Mouse (Mus musculus): Measurements from ENCODE around the gene Hlcs. TPM values are rescaled to one million over a fixed set of nuclear protein-coding genes. Genes with fewer than 3 reads are reported as not detected.
A peak's percentile ranks its signal among the peaks of the same experiment; 100 is the strongest.

The Hlcs gene
- polyA plus RNA-seq, 1 experiment from 2014 or later = 12.5 TPM

- H3K27ac ChIP-seq (ENCODE audit: low read depth, low read length) = no peak overlapping the region
- H3K4me1 ChIP-seq (ENCODE audit: control insufficient read depth, insufficient read depth, low read length) = 0 out of 2 replicates have a peak, but pooled peaks cover 4% of the 10 kb centered on the region
- no peak overlapping the region for H3K4me3 ChIP-seq (ENCODE audit: low read length)
- H3K36me3 ChIP-seq (ENCODE audit: control insufficient read depth, insufficient read depth, low read length) = no peaks in the 10 kb centered on the region
- WGBS = 88% methylated on average over 21 of the region's 21 CpGs
- H3K9ac ChIP-seq (ENCODE audit: low read depth, low read length) = no peak overlapping the region
- no peaks in the 10 kb centered on the region; the same call in 1 of the 2 replicates for H3K27me3 ChIP-seq (ENCODE audit: control insufficient read depth, insufficient read depth, low read length)
- ATAC-seq (ENCODE audit: low FRiP score, low TSS enrichment) = no peak
- H3K9me3 ChIP-seq (ENCODE audit: control insufficient read depth, low read length) = no peaks in the 10 kb centered on the region
- H3K4me2 ChIP-seq (replicated peaks; ENCODE audit: low read depth, low read length) = no peak overlapping the region
Observed at GRCm38 (mm10) chr16:94176997-94177857, 136.1 kb downstream of the Hlcs start.

- no peak overlapping the region for H3K27ac ChIP-seq (ENCODE audit: low read depth, low read length)
- H3K4me3 ChIP-seq (ENCODE audit: low read length) = no peak overlapping the region
- H3K36me3 ChIP-seq (ENCODE audit: control insufficient read depth, insufficient read depth, low read length) = no peaks in the 10 kb centered on the region
- WGBS = 65% methylated on average over 7 of the region's 7 CpGs
- H3K9ac ChIP-seq (ENCODE audit: low read depth, low read length) = no peak overlapping the region
- no peaks in the 10 kb centered on the region; the same call in 1 of the 2 replicates for H3K27me3 ChIP-seq (ENCODE audit: control insufficient read depth, insufficient read depth, low read length)
- no peak for ATAC-seq (ENCODE audit: low FRiP score, low TSS enrichment)
- H3K9me3 ChIP-seq (ENCODE audit: control insufficient read depth, low read length) = no peaks in the 10 kb centered on the region
- 0 out of 2 replicates have a peak, but pooled peaks cover 4% of the 10 kb centered on the region for H3K4me1 ChIP-seq (ENCODE audit: control insufficient read depth, insufficient read depth, low read length)
- H3K4me2 ChIP-seq (replicated peaks; ENCODE audit: low read depth, low read length) = no peak overlapping the region
Observed at GRCm38 (mm10) chr16:94175366-94175986, 137.9 kb downstream of the Hlcs start.

GRCm38 (mm10) chr16:94173361-94173760, 140.0 kb downstream of the Hlcs start:
- ATAC-seq (ENCODE audit: low FRiP score, low TSS enrichment) = no peak
- Histone ChIP-seq H3K27me3 (ENCODE audit: control insufficient read depth, insufficient read depth, low read length) (no peaks in the 10 kb centered on the region), H3K4me2 (replicated peaks; ENCODE audit: low read depth, low read length) (no peak overlapping the region), H3K36me3 (ENCODE audit: control insufficient read depth, insufficient read depth, low read length) (no peaks in the 10 kb centered on the region), H3K27ac (ENCODE audit: low read depth, low read length) (no peak overlapping the region), H3K9ac (ENCODE audit: low read depth, low read length) (no peak overlapping the region), H3K9me3 (ENCODE audit: control insufficient read depth, low read length) (no peaks in the 10 kb centered on the region), H3K4me1 (ENCODE audit: control insufficient read depth, insufficient read depth, low read length) (no peaks in the 10 kb centered on the region), H3K4me3 (ENCODE audit: low read length) (no peak overlapping the region)
- WGBS = 88% methylated on average over 1 of the region's 1 CpGs

- ATAC-seq (ENCODE audit: low FRiP score, low TSS enrichment) = no peak
- no peak overlapping the region for H3K9ac ChIP-seq (ENCODE audit: low read depth, low read length)
- WGBS = 61% methylated on average over 4 of the region's 4 CpGs
- H3K9me3 ChIP-seq (ENCODE audit: control insufficient read depth, low read length) = no peaks in the 10 kb centered on the region
- H3K27me3 ChIP-seq (ENCODE audit: control insufficient read depth, insufficient read depth, low read length) = no peaks in the 10 kb centered on the region
- H3K4me1 ChIP-seq (ENCODE audit: control insufficient read depth, insufficient read depth, low read length) = no peaks in the 10 kb centered on the region
- H3K36me3 ChIP-seq (ENCODE audit: control insufficient read depth, insufficient read depth, low read length) = no peaks in the 10 kb centered on the region
- no peak overlapping the region for H3K27ac ChIP-seq (ENCODE audit: low read depth, low read length)
- no peak overlapping the region for H3K4me2 ChIP-seq (replicated peaks; ENCODE audit: low read depth, low read length)
- H3K4me3 ChIP-seq (ENCODE audit: low read length) = no peak overlapping the region
Observed at GRCm38 (mm10) chr16:94170218-94170617, 143.2 kb downstream of the Hlcs start.

GRCm38 (mm10) chr16:94168655-94169545, 144.5 kb downstream of the Hlcs start:
- Histone ChIP-seq H3K9ac (ENCODE audit: low read depth, low read length) (no peak overlapping the region), H3K9me3 (ENCODE audit: control insufficient read depth, low read length) (no peaks in the 10 kb centered on the region), H3K4me2 (replicated peaks; ENCODE audit: low read depth, low read length) (no peak overlapping the region), H3K4me3 (ENCODE audit: low read length) (no peak overlapping the region), H3K36me3 (ENCODE audit: control insufficient read depth, insufficient read depth, low read length) (no peaks in the 10 kb centered on the region), H3K27ac (ENCODE audit: low read depth, low read length) (no peak overlapping the region), H3K27me3 (ENCODE audit: control insufficient read depth, insufficient read depth, low read length) (no peaks in the 10 kb centered on the region), H3K4me1 (ENCODE audit: control insufficient read depth, insufficient read depth, low read length) (no peaks in the 10 kb centered on the region)
- WGBS = 90% methylated on average over 16 of the region's 16 CpGs
- ATAC-seq (ENCODE audit: low FRiP score, low TSS enrichment) = no peak

- peaks cover 3% of the 10 kb centered on the region; the same call in 1 of the 2 replicates for H3K27me3 ChIP-seq (ENCODE audit: control insufficient read depth, insufficient read depth, low read length)
- H3K36me3 ChIP-seq (ENCODE audit: control insufficient read depth, insufficient read depth, low read length) = no peaks in the 10 kb centered on the region
- no peak overlapping the region for H3K27ac ChIP-seq (ENCODE audit: low read depth, low read length)
- no peaks in the 10 kb centered on the region for H3K4me1 ChIP-seq (ENCODE audit: control insufficient read depth, insufficient read depth, low read length)
- WGBS = 51% methylated on average over 5 of the region's 5 CpGs
- H3K9ac ChIP-seq (ENCODE audit: low read depth, low read length) = no peak overlapping the region
- no peaks in the 10 kb centered on the region for H3K9me3 ChIP-seq (ENCODE audit: control insufficient read depth, low read length)
- no peak overlapping the region for H3K4me2 ChIP-seq (replicated peaks; ENCODE audit: low read depth, low read length)
- H3K4me3 ChIP-seq (ENCODE audit: low read length) = no peak overlapping the region
- no peak for ATAC-seq (ENCODE audit: low FRiP score, low TSS enrichment)
Observed at GRCm38 (mm10) chr16:94164978-94165377, 148.4 kb downstream of the Hlcs start.

- H3K27me3 ChIP-seq (ENCODE audit: control insufficient read depth, insufficient read depth, low read length) = peaks cover 3% of the 10 kb centered on the region; the same call in 1 of the 2 replicates
- peak; percentile 76 for ATAC-seq (ENCODE audit: low FRiP score, low TSS enrichment)
- no peak overlapping the region for H3K4me3 ChIP-seq (ENCODE audit: low read length)
- H3K9ac ChIP-seq (ENCODE audit: low read depth, low read length) = no peak overlapping the region
- 12% methylated on average over 7 of the region's 7 CpGs for WGBS
- H3K36me3 ChIP-seq (ENCODE audit: control insufficient read depth, insufficient read depth, low read length) = no peaks in the 10 kb centered on the region
- H3K27ac ChIP-seq (ENCODE audit: low read depth, low read length) = no peak overlapping the region
- no peak overlapping the region for H3K4me2 ChIP-seq (replicated peaks; ENCODE audit: low read depth, low read length)
- H3K9me3 ChIP-seq (ENCODE audit: control insufficient read depth, low read length) = no peaks in the 10 kb centered on the region
- H3K4me1 ChIP-seq (ENCODE audit: control insufficient read depth, insufficient read depth, low read length) = no peaks in the 10 kb centered on the region
Observed at GRCm38 (mm10) chr16:94164236-94164635, 149.1 kb downstream of the Hlcs start.

- no peak overlapping the region for H3K9ac ChIP-seq (ENCODE audit: low read depth, low read length)
- WGBS = 57% methylated on average over 11 of the region's 11 CpGs
- no peaks in the 10 kb centered on the region for H3K9me3 ChIP-seq (ENCODE audit: control insufficient read depth, low read length)
- H3K4me2 ChIP-seq (replicated peaks; ENCODE audit: low read depth, low read length) = no peak overlapping the region
- H3K36me3 ChIP-seq (ENCODE audit: control insufficient read depth, insufficient read depth, low read length) = no peaks in the 10 kb centered on the region
- H3K4me1 ChIP-seq (ENCODE audit: control insufficient read depth, insufficient read depth, low read length) = no peaks in the 10 kb centered on the region
- H3K27ac ChIP-seq (ENCODE audit: low read depth, low read length) = no peak overlapping the region
- H3K4me3 ChIP-seq (ENCODE audit: low read length) = no peak overlapping the region
- no peak for ATAC-seq (ENCODE audit: low FRiP score, low TSS enrichment)
- H3K27me3 ChIP-seq (ENCODE audit: control insufficient read depth, insufficient read depth, low read length) = peaks cover 3% of the 10 kb centered on the region; the same call in 1 of the 2 replicates
Observed at GRCm38 (mm10) chr16:94163051-94163450, 150.3 kb downstream of the Hlcs start.

All from kidney, embryonic 14.5 days (tissue).